Mouse (Mus musculus) stomach, embryonic 16.5 days (tissue): ENCODE results near the gene Stambpl1. TPM values are rescaled to one million over a fixed set of nuclear protein-coding genes. Genes with fewer than 3 reads are reported as not detected.

ENCODE experiments used
- ATAC-seq: fragments of 200-750 bp; cut with Nextera tagmentation; 2 replicates; pipeline ENCODE4 v1.8.0; 2017; ENCODE audit warnings: moderate number of reproducible peaks, moderate TSS enrichment; ENCODE audit not compliant: insufficient read depth, low FRiP score
- H3K27ac ChIP-seq: fragments of 300-500 bp; sonication (generic); 2 replicates; pipeline ENCODE4 v1.5.1; 2014; ENCODE audit warnings: low read length
- H3K27me3 ChIP-seq: fragments of 300-500 bp; sonication (generic); 2 replicates; pipeline ENCODE4 v1.6.1; 2014; ENCODE audit warnings: low read length, control low read depth, mixed read lengths; ENCODE audit not compliant: control insufficient read depth, insufficient read depth
- H3K36me3 ChIP-seq: fragments of 300-500 bp; sonication (generic); 2 replicates; pipeline ENCODE4 v1.6.1; 2014; ENCODE audit warnings: low read length; ENCODE audit not compliant: control insufficient read depth, insufficient read depth
- H3K4me1 ChIP-seq: fragments of 300-500 bp; sonication (generic); 2 replicates; pipeline ENCODE4 v1.6.1; 2014; ENCODE audit warnings: low read length, control low read depth, mixed read lengths; ENCODE audit not compliant: control insufficient read depth, insufficient read depth
- H3K4me2 ChIP-seq: fragments of 300-500 bp; sonication (generic); 2 replicates; pipeline ENCODE4 v1.6.1; 2014; ENCODE audit warnings: low read depth, low read length, mixed read lengths
- H3K4me3 ChIP-seq: fragments of 300-500 bp; sonication (generic); replicated peaks from 2 replicates; pipeline ENCODE4 v1.5.1; 2014; ENCODE audit warnings: mild to moderate bottlenecking, low read length
- H3K9ac ChIP-seq: fragments of 300-500 bp; sonication (generic); 2 replicates; pipeline ENCODE4 v1.6.1; 2014; ENCODE audit warnings: low read length
- H3K9me3 ChIP-seq: fragments of 300-500 bp; sonication (generic); replicated peaks from 2 replicates; pipeline ENCODE4 v1.6.1; 2016; ENCODE audit warnings: low read length, control low read depth; ENCODE audit not compliant: control insufficient read depth
- WGBS: fragments of 180-500 bp; shearing (Covaris S2); extraction: QIAGEN DNeasy Blood & Tissue Kit; methylation state at CpG from one replicate; pipeline ENCODE4 v1.1.7; 2014; 5-methylcytosine and 5-hydroxymethylcytosine counted together
- polyA plus RNA-seq: library from polyadenylated mRNA; unstranded; fragments of >200 nt; fragmentation: Nextera tagmentation; extraction: Ambion mirVana; gene quantifications from 2 replicates; pipeline ENCODE4 v1.2.1, GENCODE M21; 2015

Stambpl1 gene
- polyA plus RNA-seq, 1 experiment from 2014 or later = 13.2 TPM

- H3K4me1 ChIP-seq = no peaks in the 10 kb centered on the region
- no peaks in the 10 kb centered on the region for H3K27me3 ChIP-seq
- H3K9ac ChIP-seq = no peak overlapping the region
- no peak overlapping the region for H3K4me2 ChIP-seq
- no peak for ATAC-seq
- WGBS = 61% methylated on average over 15 of the region's 15 CpGs
- H3K9me3 ChIP-seq = no peaks in the 10 kb centered on the region
- H3K36me3 ChIP-seq = peaks cover 4% of the 10 kb centered on the region; the same call in 1 of the 2 replicates
- no peak overlapping the region for H3K4me3 ChIP-seq
- H3K27ac ChIP-seq = no peak overlapping the region
Measured at GRCm38 (mm10) chr19:34241247-34241915, 49.4 kb downstream of the Stambpl1 start.

- H3K27me3 ChIP-seq = no peaks in the 10 kb centered on the region
- no peaks in the 10 kb centered on the region for H3K4me1 ChIP-seq
- no peak for ATAC-seq
- no peak overlapping the region for H3K27ac ChIP-seq
- no peak overlapping the region for H3K4me2 ChIP-seq
- no peaks in the 10 kb centered on the region for H3K36me3 ChIP-seq
- no peak overlapping the region for H3K4me3 ChIP-seq
- no peak overlapping the region for H3K9ac ChIP-seq
- no peaks in the 10 kb centered on the region for H3K9me3 ChIP-seq
Measured at GRCm38 (mm10) chr19:34242925-34243324, 50.9 kb downstream of the Stambpl1 start.

GRCm38 (mm10) chr19:34244056-34244455, 52.0 kb downstream of the Stambpl1 start:
- no peaks in the 10 kb centered on the region for H3K4me1 ChIP-seq
- no peaks in the 10 kb centered on the region for H3K27me3 ChIP-seq
- no peak overlapping the region for H3K4me3 ChIP-seq
- no peaks in the 10 kb centered on the region for H3K9me3 ChIP-seq
- H3K9ac ChIP-seq = no peak overlapping the region
- no peak overlapping the region for H3K27ac ChIP-seq
- ATAC-seq = no peak
- WGBS = 15% methylated on average over 6 of the region's 6 CpGs
- H3K4me2 ChIP-seq = no peak overlapping the region
- H3K36me3 ChIP-seq = no peaks in the 10 kb centered on the region

- Histone ChIP-seq H3K4me2 (no peak overlapping the region), H3K4me3 (no peak overlapping the region), H3K9ac (no peak overlapping the region), H3K9me3 (no peaks in the 10 kb centered on the region), H3K4me1 (no peaks in the 10 kb centered on the region), H3K27me3 (no peaks in the 10 kb centered on the region), H3K27ac (no peak overlapping the region), H3K36me3 (no peaks in the 10 kb centered on the region)
- no peak for ATAC-seq
- 75% methylated on average over 5 of the region's 5 CpGs for WGBS
Measured at GRCm38 (mm10) chr19:34248558-34248957, 56.5 kb downstream of the Stambpl1 start.

- no peak for ATAC-seq
- whole genome bisulfite sequencing = 85% methylated on average over 4 of the region's 4 CpGs
- no peak overlapping the region for H3K27ac ChIP-seq
Measured at GRCm38 (mm10) chr19:34250621-34251020, 58.6 kb downstream of the Stambpl1 start.

GRCm38 (mm10) chr19:34251900-34252299, 59.9 kb downstream of the Stambpl1 start:
- Histone ChIP-seq H3K9me3 (no peaks in the 10 kb centered on the region), H3K9ac (0 out of 2 replicates have a peak overlapping the region, but pooled peaks have one; percentile 62), H3K4me1 (no peaks in the 10 kb centered on the region), H3K27me3 (no peaks in the 10 kb centered on the region), H3K36me3 (no peaks in the 10 kb centered on the region), H3K27ac (peak overlapping the region; percentile 69; the same call in 1 of the 2 replicates), H3K4me2 (peak overlapping the region; percentile 45), H3K4me3 (peak overlapping the region; percentile 38)
- no peak for ATAC-seq
- 61% methylated on average over 2 of the region's 2 CpGs for WGBS

More at GRCm38 (mm10) chr19:34250621-34251020, 58.6 kb downstream of the Stambpl1 start:
- peak overlapping the region; percentile 24; the same call in 1 of the 2 replicates for H3K4me2 ChIP-seq
- no peak overlapping the region; the same call in 1 of the 2 replicates for H3K4me3 ChIP-seq
- no peaks in the 10 kb centered on the region for H3K9me3 ChIP-seq
- no peaks in the 10 kb centered on the region for H3K27me3 ChIP-seq
- H3K36me3 ChIP-seq = no peaks in the 10 kb centered on the region
- no peaks in the 10 kb centered on the region for H3K4me1 ChIP-seq
- no peak overlapping the region for H3K9ac ChIP-seq

- no peak for ATAC-seq
- peak overlapping the region; percentile 38 for H3K4me3 ChIP-seq
Measured at GRCm38 (mm10) chr19:34252450-34252849, 60.4 kb downstream of the Stambpl1 start.

GRCm38 (mm10) chr19:34254101-34254879, 62.3 kb downstream of the Stambpl1 start:
- WGBS = 24% methylated on average over 14 of the region's 14 CpGs
- H3K27ac ChIP-seq = peak overlapping the region; percentile 94
- H3K4me3 ChIP-seq = peak overlapping the region; percentile 48
- peak; percentile 37 for ATAC-seq
- no peaks in the 10 kb centered on the region for H3K36me3 ChIP-seq
- no peaks in the 10 kb centered on the region for H3K9me3 ChIP-seq
- peak overlapping the region; percentile 45 for H3K4me2 ChIP-seq
- H3K9ac ChIP-seq = peak overlapping the region; percentile 71
- H3K4me1 ChIP-seq = no peaks in the 10 kb centered on the region
- no peaks in the 10 kb centered on the region for H3K27me3 ChIP-seq

More at GRCm38 (mm10) chr19:34252450-34252849, 60.4 kb downstream of the Stambpl1 start:
- Histone ChIP-seq H3K9me3 (no peaks in the 10 kb centered on the region), H3K36me3 (no peaks in the 10 kb centered on the region), H3K27ac (peak overlapping the region; percentile 69), H3K27me3 (no peaks in the 10 kb centered on the region), H3K4me1 (no peaks in the 10 kb centered on the region), H3K9ac (peak overlapping the region; percentile 62), H3K4me2 (peak overlapping the region; percentile 45)
- WGBS = 73% methylated on average over 9 of the region's 9 CpGs
